Mouse (Mus musculus) midbrain, embryonic 15.5 days (tissue): ENCODE results near the gene Dgkq. TPM values are rescaled to one million over a fixed set of nuclear protein-coding genes. Genes with fewer than 3 reads are reported as not detected.

Experiments
- ATAC-seq: fragments of 200-750 bp; cut with Nextera tagmentation; replicated peaks from 2 replicates; pipeline ENCODE4 v1.8.0; 2017; ENCODE audit warnings: moderate TSS enrichment
- H3K27ac ChIP-seq: fragments of 300-500 bp; sonication (generic); 2 replicates; pipeline ENCODE4 v1.5.1; 2015; ENCODE audit warnings: mild to moderate bottlenecking, inconsistent platforms
- H3K27me3 ChIP-seq: fragments of 300-500 bp; sonication (generic); replicated peaks from 2 replicates; pipeline ENCODE4 v1.6.1; 2015; ENCODE audit warnings: inconsistent platforms
- H3K36me3 ChIP-seq: fragments of 300-500 bp; sonication (generic); replicated peaks from 2 replicates; pipeline ENCODE4 v1.6.1; 2015; ENCODE audit warnings: inconsistent platforms
- H3K4me1 ChIP-seq: fragments of 300-500 bp; sonication (generic); 2 replicates; pipeline ENCODE4 v1.6.1; 2015; ENCODE audit warnings: inconsistent platforms
- H3K4me2 ChIP-seq: fragments of 300-500 bp; sonication (generic); 2 replicates; pipeline ENCODE4 v1.6.1; 2015; ENCODE audit warnings: inconsistent platforms, mild to moderate bottlenecking, moderate library complexity
- H3K4me3 ChIP-seq: fragments of 300-500 bp; sonication (generic); 2 replicates; pipeline ENCODE4 v1.5.1; 2015; ENCODE audit warnings: mild to moderate bottlenecking, inconsistent platforms
- H3K9ac ChIP-seq: fragments of 300-500 bp; sonication (generic); 2 replicates; pipeline ENCODE4 v1.6.1; 2015; ENCODE audit warnings: mild to moderate bottlenecking, inconsistent platforms
- H3K9me3 ChIP-seq: fragments of 300-500 bp; sonication (generic); 2 replicates; pipeline ENCODE4 v1.6.1; 2016; ENCODE audit warnings: inconsistent platforms
- WGBS: fragments of 180-500 bp; shearing (Covaris S2); methylation state at CpG from one replicate; pipeline ENCODE4 v1.1.7; 2015; ENCODE audit warnings: mixed read lengths; 5-methylcytosine and 5-hydroxymethylcytosine counted together
- polyA plus RNA-seq: library from polyadenylated mRNA; unstranded; fragments of >200 nt; fragmentation: Nextera tagmentation; extraction: Ambion mirVana; gene quantifications from 2 replicates; pipeline ENCODE4 v1.2.1, GENCODE M21; 2015

The Dgkq gene
- polyA plus RNA-seq: 33.9 and 36.7 TPM in 2 replicates

DNA sequence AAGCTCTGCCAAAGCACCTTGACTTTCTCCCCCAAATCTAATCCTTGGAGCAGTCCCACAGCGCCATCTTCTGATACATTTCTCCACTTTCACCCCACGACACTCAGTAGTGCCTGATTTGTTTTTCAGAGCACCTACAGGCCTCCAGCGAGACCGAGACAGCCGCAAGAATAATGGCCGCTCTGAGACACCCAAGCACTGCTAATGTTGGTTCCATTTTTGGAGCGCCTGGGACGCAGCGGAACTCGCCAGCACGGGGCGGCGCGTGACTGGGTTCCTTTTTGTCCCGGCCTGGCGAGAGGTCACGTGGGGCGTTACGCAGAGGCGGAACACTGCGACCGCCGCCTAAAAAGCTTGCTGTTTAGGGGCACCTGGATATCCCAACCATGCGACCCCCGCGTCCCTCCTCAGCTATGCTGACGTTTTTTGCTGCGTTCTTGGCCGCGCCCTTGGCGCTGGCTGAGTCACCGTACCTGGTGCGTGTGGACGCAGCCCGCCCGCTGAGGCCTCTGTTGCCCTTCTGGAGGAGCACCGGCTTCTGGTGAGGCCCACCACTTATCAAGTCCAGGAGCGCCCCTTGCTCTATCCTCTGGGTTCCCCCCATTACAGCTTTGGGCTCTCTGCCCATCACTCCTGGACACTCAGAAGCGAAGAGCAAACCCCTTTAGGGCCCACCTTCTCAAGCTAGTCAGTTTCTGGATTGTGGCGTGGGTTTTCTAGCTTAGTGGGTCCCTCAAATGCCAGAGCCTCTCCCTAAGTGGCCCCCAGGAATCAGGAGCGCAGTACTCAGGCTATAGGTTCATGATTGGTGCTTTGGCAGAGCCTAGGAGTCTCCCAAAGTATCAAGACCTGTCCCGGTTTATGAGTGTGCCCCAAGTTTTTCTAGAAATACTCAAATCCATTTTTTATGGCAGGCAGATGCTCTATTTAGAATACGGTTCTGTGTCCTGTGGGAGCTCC lies at the start of gene Dgkq:
Gene Dgkq, minus strand, starts transcription at position 696 of the 960 bp plus-strand sequence.
- H3K4me1 ChIP-seq: peaks cover 22% of the 10 kb centered on the region
- WGBS: 6% methylated on average over 43 of the region's 43 CpGs
- H3K27me3 ChIP-seq: peaks cover 6% of the 10 kb centered on the region; the same call in 1 of the 2 replicates
- no peaks in the 10 kb centered on the region; the same call in 1 of the 2 replicates for H3K9me3 ChIP-seq
- H3K27ac ChIP-seq: peak within 1 kb of the TSS; percentile 87
- peak; percentile 86 for ATAC-seq
- peak within 1 kb of the TSS; percentile 50 for H3K4me3 ChIP-seq
- peak within 1 kb of the TSS; percentile 64 for H3K9ac ChIP-seq
- H3K4me2 ChIP-seq: peak within 1 kb of the TSS; percentile 69
- H3K36me3 ChIP-seq: no peaks in the 10 kb centered on the region

DNA sequence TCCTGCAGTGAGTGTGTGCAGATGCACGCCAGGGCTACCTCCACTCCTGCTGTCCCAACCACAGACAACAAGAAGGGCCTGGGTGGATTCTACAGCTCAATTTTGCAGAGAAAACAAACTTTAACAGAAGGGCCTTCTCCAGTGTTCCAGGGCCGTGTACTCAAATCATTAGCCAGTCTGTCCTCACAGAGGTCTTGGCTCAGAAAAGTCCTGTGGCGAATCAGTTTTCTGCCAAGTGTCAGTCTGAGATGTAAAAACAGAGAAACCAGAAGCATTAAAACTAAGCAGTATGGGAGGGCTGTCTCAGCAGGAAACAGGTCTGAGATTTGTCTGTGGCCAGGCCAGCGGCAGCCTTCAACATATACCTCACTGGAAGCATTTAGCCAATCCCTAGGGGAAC lies 48.6 kb upstream of the Dgkq start:
- Histone ChIP-seq H3K4me3 (no peak overlapping the region), H3K27me3 (no peaks in the 10 kb centered on the region), H3K4me2 (no peak overlapping the region), H3K27ac (no peak overlapping the region), H3K36me3 (no peaks in the 10 kb centered on the region), H3K9ac (no peak overlapping the region), H3K4me1 (0 out of 2 replicates have a peak, but pooled peaks cover 4% of the 10 kb centered on the region), H3K9me3 (no peaks in the 10 kb centered on the region)
- 32% methylated on average over 4 of the region's 4 CpGs for WGBS
- ATAC-seq: no peak

DNA sequence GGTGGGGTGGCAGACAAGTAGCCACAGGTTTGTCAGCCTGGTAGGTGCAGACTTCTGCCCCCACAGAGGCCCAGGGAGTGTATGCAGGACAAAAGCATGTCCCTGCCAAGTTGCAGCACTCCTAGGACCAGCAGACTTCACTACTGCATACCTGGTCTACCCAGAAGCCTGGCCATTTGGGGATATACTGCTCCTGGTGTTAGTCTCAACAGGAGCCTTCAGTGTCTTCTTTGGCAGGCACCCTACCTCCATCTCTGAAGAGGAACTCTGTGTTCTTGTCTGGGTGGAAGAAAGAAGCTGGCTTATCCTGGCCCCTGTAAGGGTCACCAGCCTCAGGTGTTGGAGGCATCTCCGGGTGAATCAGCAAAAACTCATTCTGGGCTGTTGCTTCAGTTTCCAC lies 46.5 kb upstream of the Dgkq start:
- H3K9me3 ChIP-seq: no peaks in the 10 kb centered on the region
- 0 out of 2 replicates have a peak, but pooled peaks cover 4% of the 10 kb centered on the region for H3K4me1 ChIP-seq
- H3K36me3 ChIP-seq: no peaks in the 10 kb centered on the region
- H3K27ac ChIP-seq: no peak overlapping the region
- 77% methylated on average over 1 of the region's 1 CpGs for WGBS
- H3K4me2 ChIP-seq: no peak overlapping the region
- H3K9ac ChIP-seq: no peak overlapping the region
- no peaks in the 10 kb centered on the region for H3K27me3 ChIP-seq
- no peak for ATAC-seq
- no peak overlapping the region for H3K4me3 ChIP-seq

DNA sequence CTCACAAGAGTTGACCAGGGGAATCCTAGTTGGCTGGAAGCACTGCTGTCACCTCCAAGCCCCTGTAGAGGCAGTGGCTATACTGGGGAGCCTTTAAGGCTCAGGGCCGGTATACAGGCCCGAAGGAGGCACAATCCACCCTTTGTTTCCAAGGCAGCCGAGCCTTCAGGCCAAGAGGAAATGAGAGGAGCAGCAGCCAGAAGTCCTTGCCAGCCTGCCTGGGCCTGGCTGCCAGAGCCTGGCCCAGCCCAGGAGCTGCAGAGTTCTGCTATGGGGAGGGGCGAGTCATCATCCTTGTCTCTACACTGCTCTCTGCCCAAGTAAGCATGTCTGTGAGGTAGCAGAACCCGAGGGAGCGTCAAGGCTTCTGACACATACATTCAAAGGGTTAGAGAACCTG lies 44.7 kb upstream of the Dgkq start:
- H3K36me3 ChIP-seq: no peaks in the 10 kb centered on the region
- WGBS: 70% methylated on average over 6 of the region's 6 CpGs
- no peaks in the 10 kb centered on the region for H3K9me3 ChIP-seq
- H3K27me3 ChIP-seq: no peaks in the 10 kb centered on the region
- no peak overlapping the region for H3K4me2 ChIP-seq
- H3K9ac ChIP-seq: no peak overlapping the region
- H3K4me1 ChIP-seq: 0 out of 2 replicates have a peak, but pooled peaks cover 4% of the 10 kb centered on the region
- H3K27ac ChIP-seq: no peak overlapping the region
- no peak overlapping the region for H3K4me3 ChIP-seq
- ATAC-seq: peak; percentile 58

DNA sequence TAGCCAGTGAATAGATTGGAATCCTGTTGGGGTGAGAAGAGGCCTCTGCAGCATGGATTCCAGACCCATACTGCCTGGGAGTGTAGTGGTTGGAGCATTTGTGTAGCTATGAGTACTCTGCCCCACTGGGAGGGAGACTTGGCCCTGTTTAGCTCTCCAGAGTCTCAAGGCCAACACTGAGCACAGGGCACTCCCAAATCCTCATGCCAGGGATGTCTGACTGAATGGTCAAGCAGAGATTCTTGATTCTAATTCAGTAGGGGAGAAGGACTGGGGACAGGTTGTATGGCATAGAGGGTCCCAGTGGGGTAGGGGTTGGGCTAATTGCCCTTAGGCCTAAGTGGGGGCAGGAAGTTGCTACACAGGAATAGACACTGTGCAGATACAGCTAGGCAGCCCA lies 44.2 kb upstream of the Dgkq start:
- Histone ChIP-seq H3K4me1 (0 out of 2 replicates have a peak, but pooled peaks cover 4% of the 10 kb centered on the region), H3K4me2 (no peak overlapping the region), H3K9me3 (no peaks in the 10 kb centered on the region), H3K27ac (no peak overlapping the region), H3K36me3 (no peaks in the 10 kb centered on the region), H3K9ac (no peak overlapping the region), H3K27me3 (no peaks in the 10 kb centered on the region), H3K4me3 (no peak overlapping the region)
- no peak for ATAC-seq

DNA sequence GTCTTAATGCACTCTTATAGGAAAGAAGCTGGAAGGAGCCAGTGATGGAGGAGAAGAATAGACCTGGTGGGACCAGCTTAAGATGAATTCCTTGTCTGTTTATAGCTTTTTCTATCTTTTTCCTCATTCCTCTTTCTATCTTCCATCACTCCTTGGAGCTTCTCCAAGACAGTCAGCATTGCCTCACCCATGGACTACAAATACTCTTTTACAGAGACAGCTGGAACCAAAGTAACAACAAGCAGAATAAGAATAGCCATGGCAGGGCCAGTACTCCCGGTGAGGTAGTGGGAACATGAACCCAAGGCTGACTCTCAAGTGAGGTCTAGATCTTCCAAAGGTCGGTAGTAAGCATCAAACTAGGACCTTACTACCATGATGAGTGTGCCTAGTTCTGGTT lies 43.6 kb upstream of the Dgkq start:
- no peak overlapping the region for H3K4me2 ChIP-seq
- H3K27ac ChIP-seq: no peak overlapping the region
- no peaks in the 10 kb centered on the region for H3K9me3 ChIP-seq
- no peaks in the 10 kb centered on the region for H3K27me3 ChIP-seq
- H3K4me3 ChIP-seq: no peak overlapping the region
- ATAC-seq: no peak
- H3K36me3 ChIP-seq: no peaks in the 10 kb centered on the region
- WGBS: 82% methylated on average over 2 of the region's 2 CpGs
- no peak overlapping the region for H3K9ac ChIP-seq
- H3K4me1 ChIP-seq: 0 out of 2 replicates have a peak, but pooled peaks cover 4% of the 10 kb centered on the region

DNA sequence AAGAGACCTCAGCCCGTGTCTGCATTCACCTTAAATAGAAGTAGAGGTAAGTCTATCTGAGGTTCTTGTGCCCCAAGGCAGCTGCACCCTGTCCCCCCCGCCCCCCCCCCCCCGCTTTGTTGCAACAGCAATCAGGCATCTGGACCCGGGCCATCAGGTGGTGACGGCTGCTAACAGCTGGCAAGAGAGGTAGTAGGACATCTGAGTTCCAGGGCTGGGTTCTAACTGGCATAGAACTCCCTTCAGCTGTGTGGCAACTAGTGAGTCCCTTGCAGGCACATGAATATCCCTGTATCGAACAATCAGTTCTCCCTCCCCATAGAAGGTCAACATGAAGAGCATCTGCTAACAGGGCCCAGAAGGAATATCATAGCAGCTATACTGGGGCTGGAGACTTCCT lies 42.5 kb upstream of the Dgkq start:
- Histone ChIP-seq H3K4me1 (no peaks in the 10 kb centered on the region), H3K36me3 (no peaks in the 10 kb centered on the region), H3K4me3 (no peak overlapping the region), H3K4me2 (no peak overlapping the region), H3K9ac (no peak overlapping the region), H3K9me3 (no peaks in the 10 kb centered on the region), H3K27me3 (no peaks in the 10 kb centered on the region), H3K27ac (no peak overlapping the region)
- ATAC-seq: no peak
- 89% methylated on average over 6 of the region's 6 CpGs for WGBS

DNA sequence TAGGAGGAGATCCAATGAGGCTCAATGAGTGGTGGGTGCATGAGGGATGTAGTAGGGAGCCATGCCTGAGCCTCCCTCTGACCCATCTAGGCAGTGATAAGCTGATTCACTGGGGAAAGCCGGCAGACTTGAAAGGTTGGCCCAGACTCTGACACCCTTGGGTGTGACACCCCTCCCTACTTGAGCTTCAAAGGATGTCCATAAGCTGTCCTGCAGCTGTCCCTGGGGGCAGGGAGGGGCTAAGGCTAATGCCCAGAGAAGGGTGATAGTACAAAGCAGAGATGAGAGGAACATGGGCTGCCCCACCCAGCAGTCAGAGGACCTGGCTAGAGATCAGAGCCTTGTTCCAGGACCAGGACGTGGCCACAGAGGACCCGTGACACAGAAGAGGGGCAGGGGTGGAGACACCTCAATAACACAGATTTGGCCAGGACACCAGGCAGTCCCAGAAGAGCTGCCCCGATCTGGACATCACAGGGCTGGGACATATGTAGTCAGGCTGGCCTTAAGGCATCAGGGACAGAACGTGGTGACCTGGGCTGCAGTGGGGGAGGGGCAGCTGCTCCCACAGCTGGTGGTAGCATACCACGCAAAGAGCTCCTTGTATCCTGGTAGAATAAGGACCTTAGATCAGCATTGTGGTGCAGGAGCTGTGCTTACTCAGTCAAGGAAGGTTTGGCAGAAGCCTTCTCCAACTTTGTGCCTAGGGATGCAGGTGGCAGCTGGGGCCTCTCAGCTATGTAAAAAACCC lies 39.7 kb upstream of the Dgkq start:
- ATAC-seq: no peak
- H3K4me3 ChIP-seq: no peak overlapping the region
- H3K4me1 ChIP-seq: no peaks in the 10 kb centered on the region
- 66% methylated on average over 6 of the region's 6 CpGs for WGBS
- H3K27ac ChIP-seq: no peak overlapping the region
- H3K27me3 ChIP-seq: no peaks in the 10 kb centered on the region
- no peak overlapping the region for H3K9ac ChIP-seq
- H3K9me3 ChIP-seq: no peaks in the 10 kb centered on the region
- no peak overlapping the region for H3K4me2 ChIP-seq
- no peaks in the 10 kb centered on the region for H3K36me3 ChIP-seq

DNA sequence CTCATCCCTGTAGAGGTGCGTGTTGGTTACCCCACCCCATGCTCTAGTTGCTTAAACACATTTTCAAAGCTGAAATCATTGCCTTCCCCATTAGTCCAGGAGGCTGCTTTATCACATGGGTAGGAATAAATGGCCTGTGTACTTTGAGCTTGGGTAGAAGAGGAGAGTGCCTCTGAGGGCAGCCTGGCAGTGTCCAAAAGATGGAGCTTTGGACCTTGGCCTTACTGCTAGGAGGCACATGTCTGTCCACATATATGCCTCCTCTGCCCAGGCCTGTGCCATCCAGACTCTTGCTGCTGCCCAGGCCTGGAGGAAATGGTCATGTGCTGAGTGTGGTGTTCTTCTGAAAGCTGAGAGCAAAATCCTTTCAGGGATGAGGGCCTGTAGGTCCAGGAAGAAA lies 38.9 kb upstream of the Dgkq start:
- no peak for ATAC-seq
- H3K27me3 ChIP-seq: no peaks in the 10 kb centered on the region
- H3K9ac ChIP-seq: no peak overlapping the region
- no peaks in the 10 kb centered on the region for H3K9me3 ChIP-seq
- H3K4me1 ChIP-seq: no peaks in the 10 kb centered on the region
- no peaks in the 10 kb centered on the region for H3K36me3 ChIP-seq
- no peak overlapping the region for H3K4me2 ChIP-seq
- 95% methylated on average over 1 of the region's 1 CpGs for WGBS
- no peak overlapping the region for H3K4me3 ChIP-seq
- no peak overlapping the region for H3K27ac ChIP-seq

DNA sequence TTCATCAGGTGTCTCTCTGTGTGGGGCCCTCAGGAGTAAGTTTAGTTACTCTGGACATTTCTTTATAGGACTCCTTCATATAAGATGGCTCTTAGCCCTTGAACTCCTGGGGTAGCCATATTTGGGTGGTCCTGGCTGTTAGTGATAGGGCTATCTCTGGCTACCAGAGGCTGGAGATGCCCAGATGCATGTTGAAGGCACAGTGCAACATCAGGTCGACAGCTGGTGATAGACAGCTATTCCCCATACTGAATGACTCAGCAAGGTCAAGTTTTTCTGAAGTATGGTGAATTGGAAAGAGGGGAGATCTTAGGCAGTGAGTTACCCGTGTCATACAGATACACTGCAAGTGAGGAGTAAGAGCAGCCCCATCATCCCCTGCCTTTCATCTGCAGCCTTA lies 38.3 kb upstream of the Dgkq start:
- Histone ChIP-seq H3K4me3 (no peak overlapping the region), H3K27me3 (no peaks in the 10 kb centered on the region), H3K9me3 (no peaks in the 10 kb centered on the region), H3K9ac (no peak overlapping the region), H3K4me2 (no peak overlapping the region), H3K36me3 (no peaks in the 10 kb centered on the region), H3K4me1 (no peaks in the 10 kb centered on the region), H3K27ac (no peak overlapping the region)
- no peak for ATAC-seq
- WGBS: 94% methylated on average over 2 of the region's 2 CpGs

DNA sequence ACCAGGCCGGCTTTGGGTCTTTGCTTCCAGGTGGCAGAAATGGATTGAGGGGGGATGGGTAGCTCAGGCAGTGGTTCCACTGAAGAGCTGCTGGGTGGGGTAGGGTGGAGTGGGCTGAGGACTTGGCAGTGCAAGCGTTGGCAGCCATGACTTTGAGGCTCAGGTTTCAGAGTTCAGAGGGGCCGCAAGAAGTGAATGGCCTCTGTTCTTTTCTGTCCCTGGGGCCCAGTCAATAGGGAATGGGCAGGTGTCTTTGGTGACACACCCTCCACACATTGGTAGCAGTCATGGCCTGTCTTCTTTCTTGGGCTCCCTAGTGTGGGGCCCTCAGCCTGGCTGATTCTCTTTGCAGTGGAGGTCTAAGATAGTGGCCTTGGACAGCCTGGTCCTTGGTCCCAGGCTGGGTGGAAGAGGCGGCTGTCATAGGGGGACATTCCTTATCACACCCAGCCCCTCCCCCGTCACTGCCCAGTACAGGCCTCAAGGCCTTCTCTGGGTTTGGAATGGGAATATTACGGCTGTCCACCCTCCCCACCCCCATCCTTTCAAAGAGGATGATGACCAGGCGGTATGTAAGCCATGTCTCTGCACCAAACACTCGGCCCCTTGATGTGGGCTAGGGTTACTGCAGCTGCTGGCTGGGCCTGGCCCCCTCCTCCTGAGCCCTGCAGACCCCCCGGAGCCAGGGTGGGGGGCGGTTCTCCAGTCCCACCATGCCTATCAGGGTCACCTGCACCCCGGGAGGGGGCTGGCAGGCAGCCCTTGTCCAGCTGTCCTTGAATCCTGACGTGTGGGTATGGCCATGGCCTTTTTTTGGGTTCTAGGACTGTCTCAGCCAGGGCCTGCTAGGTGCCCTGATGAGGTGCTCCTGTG lies 34.5 kb upstream of the Dgkq start:
- H3K4me3 ChIP-seq: no peak overlapping the region
- no peak overlapping the region for H3K27ac ChIP-seq
- H3K27me3 ChIP-seq: no peaks in the 10 kb centered on the region
- no peaks in the 10 kb centered on the region for H3K9me3 ChIP-seq
- H3K4me2 ChIP-seq: no peak overlapping the region
- no peak for ATAC-seq
- H3K9ac ChIP-seq: no peak overlapping the region
- no peaks in the 10 kb centered on the region for H3K4me1 ChIP-seq
- 88% methylated on average over 12 of the region's 12 CpGs for WGBS
- no peaks in the 10 kb centered on the region for H3K36me3 ChIP-seq
